Mouse (Mus musculus) embryonic facial prominence, embryonic 14.5 days (tissue): ENCODE results near the gene Fads6. TPM values are rescaled to one million over a fixed set of nuclear protein-coding genes. Genes with fewer than 3 reads are reported as not detected.

Experiments
- ATAC-seq: fragments of 200-750 bp; cut with Nextera tagmentation; 2 replicates; pipeline ENCODE4 v1.8.0; 2017; ENCODE audit warnings: low read depth, moderate number of reproducible peaks, moderate TSS enrichment
- DNase-seq: peaks from one replicate; pipeline ENCODE4 v3.0.0-alpha.2; 2015; ENCODE audit warnings: low spot score
- H3K27ac ChIP-seq: fragments of 300-500 bp; sonication (generic); replicated peaks from 2 replicates; pipeline ENCODE4 v1.5.1; 2014; ENCODE audit warnings: low read depth, mild to moderate bottlenecking, low read length, moderate library complexity
- H3K27me3 ChIP-seq: fragments of 300-500 bp; sonication (generic); replicated peaks from 2 replicates; pipeline ENCODE4 v1.6.1; 2014; ENCODE audit warnings: low read length; ENCODE audit not compliant: control insufficient read depth, insufficient read depth
- H3K36me3 ChIP-seq: fragments of 300-500 bp; sonication (generic); 2 replicates; pipeline ENCODE4 v1.6.1; 2014; ENCODE audit warnings: low read length, mixed read lengths; ENCODE audit not compliant: control insufficient read depth, insufficient read depth
- H3K4me1 ChIP-seq: fragments of 300-500 bp; sonication (generic); 2 replicates; pipeline ENCODE4 v1.6.1; 2014; ENCODE audit warnings: antibody characterized with exemption, low read length; ENCODE audit not compliant: control insufficient read depth, insufficient read depth
- H3K4me2 ChIP-seq: fragments of 300-500 bp; sonication (generic); 2 replicates; pipeline ENCODE4 v1.6.1; 2014; ENCODE audit warnings: low read depth, mild to moderate bottlenecking, low read length, moderate library complexity, mixed read lengths
- H3K4me3 ChIP-seq: fragments of 300-500 bp; sonication (generic); 2 replicates; pipeline ENCODE4 v1.5.1; 2014; ENCODE audit warnings: low read depth, mild to moderate bottlenecking, low read length
- H3K9ac ChIP-seq: fragments of 300-500 bp; sonication (generic); 2 replicates; pipeline ENCODE4 v1.6.1; 2014; ENCODE audit warnings: low read depth, mild to moderate bottlenecking, low read length, moderate library complexity, mixed read lengths
- H3K9me3 ChIP-seq: fragments of 300-500 bp; sonication (generic); 2 replicates; pipeline ENCODE4 v1.6.1; 2016; ENCODE audit warnings: low read length; ENCODE audit not compliant: control insufficient read depth
- WGBS: fragments of 180-500 bp; shearing (Covaris S2); extraction: QIAGEN DNeasy Blood & Tissue Kit; methylation state at CpG from one replicate; pipeline ENCODE4 v1.1.7; 2014; 5-methylcytosine and 5-hydroxymethylcytosine counted together
- polyA plus RNA-seq: library from polyadenylated mRNA; unstranded; fragments of >200 nt; fragmentation: Nextera tagmentation; extraction: Ambion mirVana; gene quantifications from 2 replicates; pipeline ENCODE4 v1.2.1, GENCODE M21; 2014

Fads6 gene
- polyA plus RNA-seq, 1 experiment from 2014 or later: 0.24 TPM

GRCm38 (mm10) chr11:115285282-115285681, 12.2 kb downstream of the Fads6 start:
- Histone ChIP-seq H3K4me2 (no peak overlapping the region), H3K4me3 (no peak overlapping the region), H3K27ac (no peak overlapping the region), H3K36me3 (no peaks in the 10 kb centered on the region), H3K9ac (no peak overlapping the region), H3K9me3 (no peaks in the 10 kb centered on the region), H3K4me1 (no peaks in the 10 kb centered on the region), H3K27me3 (no peaks in the 10 kb centered on the region)
- 56% methylated on average over 2 of the region's 4 CpGs for WGBS
- no peak for ATAC-seq
- no peak for DNase-seq

GRCm38 (mm10) chr11:115283891-115284620, 13.4 kb downstream of the Fads6 start:
- no peak overlapping the region for H3K27ac ChIP-seq
- ATAC-seq (no peak), DNase-seq (no peak)
- WGBS: 81% methylated on average over 12 of the region's 12 CpGs
- no peaks in the 10 kb centered on the region for H3K4me1 ChIP-seq
- H3K27me3 ChIP-seq: no peaks in the 10 kb centered on the region
- H3K9ac ChIP-seq: no peak overlapping the region
- H3K36me3 ChIP-seq: no peaks in the 10 kb centered on the region
- no peak overlapping the region for H3K4me2 ChIP-seq
- no peak overlapping the region for H3K4me3 ChIP-seq
- H3K9me3 ChIP-seq: no peaks in the 10 kb centered on the region

GRCm38 (mm10) chr11:115283486-115283765, 14.0 kb downstream of the Fads6 start:
- no peak overlapping the region for H3K9ac ChIP-seq
- no peaks in the 10 kb centered on the region for H3K4me1 ChIP-seq
- H3K36me3 ChIP-seq: no peaks in the 10 kb centered on the region
- no peaks in the 10 kb centered on the region for H3K9me3 ChIP-seq
- DNase-seq: no peak
- ATAC-seq: no peak
- WGBS: 62% methylated on average over 9 of the region's 9 CpGs
- no peak overlapping the region for H3K4me2 ChIP-seq
- no peak overlapping the region for H3K27ac ChIP-seq
- no peak overlapping the region for H3K4me3 ChIP-seq
- no peaks in the 10 kb centered on the region for H3K27me3 ChIP-seq

GRCm38 (mm10) chr11:115282723-115283485, 14.6 kb downstream of the Fads6 start:
- H3K9ac ChIP-seq: no peak overlapping the region
- DNase-seq (no peak), ATAC-seq (no peak; the same call in 1 of the 2 replicates)
- WGBS: 82% methylated on average over 8 of the region's 8 CpGs
- no peak overlapping the region for H3K4me3 ChIP-seq
- peaks cover 4% of the 10 kb centered on the region for H3K4me1 ChIP-seq
- no peak overlapping the region for H3K4me2 ChIP-seq
- no peaks in the 10 kb centered on the region for H3K36me3 ChIP-seq
- H3K27ac ChIP-seq: no peak overlapping the region
- no peaks in the 10 kb centered on the region for H3K27me3 ChIP-seq
- H3K9me3 ChIP-seq: no peaks in the 10 kb centered on the region

GRCm38 (mm10) chr11:115282295-115282694, 15.2 kb downstream of the Fads6 start:
- Histone ChIP-seq H3K27me3 (no peaks in the 10 kb centered on the region), H3K36me3 (no peaks in the 10 kb centered on the region), H3K9me3 (no peaks in the 10 kb centered on the region), H3K27ac (no peak overlapping the region), H3K4me2 (no peak overlapping the region), H3K4me1 (peaks cover 8% of the 10 kb centered on the region), H3K9ac (no peak overlapping the region), H3K4me3 (no peak overlapping the region)
- WGBS: 71% methylated on average over 8 of the region's 8 CpGs
- ATAC-seq (no peak), DNase-seq (no peak)

GRCm38 (mm10) chr11:115279726-115280125, 17.7 kb downstream of the Fads6 start:
- Histone ChIP-seq H3K9me3 (no peaks in the 10 kb centered on the region), H3K4me1 (peaks cover 15% of the 10 kb centered on the region), H3K27ac (no peak overlapping the region), H3K36me3 (no peaks in the 10 kb centered on the region), H3K27me3 (no peaks in the 10 kb centered on the region), H3K9ac (no peak overlapping the region), H3K4me3 (no peak overlapping the region), H3K4me2 (no peak overlapping the region)
- 60% methylated on average over 1 of the region's 1 CpGs for WGBS
- DNase-seq (no peak), ATAC-seq (no peak)

- 0 out of 2 replicates have a peak overlapping the region, but pooled peaks have one; percentile 60 for H3K4me3 ChIP-seq
- WGBS: 75% methylated on average over 6 of the region's 6 CpGs
Observed at GRCm38 (mm10) chr11:115278176-115278575, 19.3 kb downstream of the Fads6 start.

GRCm38 (mm10) chr11:115277604-115277975, 19.9 kb downstream of the Fads6 start:
- Histone ChIP-seq H3K4me2 (peak overlapping the region; percentile 71), H3K9me3 (no peaks in the 10 kb centered on the region), H3K9ac (peak overlapping the region; percentile 72), H3K36me3 (no peaks in the 10 kb centered on the region), H3K4me3 (peak overlapping the region; percentile 60), H3K27me3 (no peaks in the 10 kb centered on the region), H3K27ac (peak overlapping the region; percentile 85), H3K4me1 (peaks cover 15% of the 10 kb centered on the region)
- 17% methylated on average over 7 of the region's 7 CpGs for WGBS
- DNase-seq (no peak), ATAC-seq (no peak)

More at GRCm38 (mm10) chr11:115278176-115278575, 19.3 kb downstream of the Fads6 start:
- Histone ChIP-seq H3K27me3 (no peaks in the 10 kb centered on the region), H3K9me3 (no peaks in the 10 kb centered on the region), H3K4me1 (peaks cover 15% of the 10 kb centered on the region), H3K27ac (no peak overlapping the region), H3K4me2 (peak overlapping the region; percentile 71), H3K9ac (0 out of 2 replicates have a peak overlapping the region, but pooled peaks have one; percentile 72), H3K36me3 (no peaks in the 10 kb centered on the region)
- ATAC-seq (no peak), DNase-seq (no peak)
